Mouse (Mus musculus) embryonic facial prominence, embryonic 11.5 days (tissue): ENCODE measurements around the gene Actn2. TPM values are rescaled to one million over a fixed set of nuclear protein-coding genes. Genes with fewer than 3 reads are reported as not detected.

ENCODE experiments used
- polyA plus RNA-seq: library from polyadenylated mRNA; unstranded; fragments of >200 nt; fragmentation: Nextera tagmentation; extraction: Ambion mirVana; gene quantifications from 2 replicates; pipeline ENCODE4 v1.2.1, GENCODE M21; 2014

The Actn2 gene
- polyA plus RNA-seq, 1 experiment from 2014 or later: 10.5 TPM

Other genes starting within 250 kb of the Actn2 start
- 0.22 and 0.80 TPM in 2 replicates for gene Ryr2, start 233.8 kb downstream of the Actn2 start, polyA plus RNA-seq
- gene Mtr, start 82.6 kb downstream of the Actn2 start, polyA plus RNA-seq: 18.2 and 19.5 TPM in 2 replicates
- gene Heatr1, start 54.3 kb upstream of the Actn2 start, polyA plus RNA-seq: 38.6 and 38.9 TPM in 2 replicates
- 11.4 and 11.9 TPM in 2 replicates for gene Lgals8, start 124.2 kb upstream of the Actn2 start, polyA plus RNA-seq
- 3.1 TPM in 2 replicates for gene Edaradd, start 179.7 kb upstream of the Actn2 start, polyA plus RNA-seq
- gene Ero1lb, start 225.1 kb upstream of the Actn2 start, polyA plus RNA-seq: 7.8 and 8.8 TPM in 2 replicates